Mouse (Mus musculus): ENCODE measurements around the gene Mrgpre. TPM values are rescaled to one million over a fixed set of nuclear protein-coding genes. Genes with fewer than 3 reads are reported as not detected.
A peak's percentile ranks its signal among the peaks of the same experiment; 100 is the strongest.

Gene Mrgpre
- polyA plus RNA-seq, 1 experiment from 2014 or later: 8.4 TPM

DNA sequence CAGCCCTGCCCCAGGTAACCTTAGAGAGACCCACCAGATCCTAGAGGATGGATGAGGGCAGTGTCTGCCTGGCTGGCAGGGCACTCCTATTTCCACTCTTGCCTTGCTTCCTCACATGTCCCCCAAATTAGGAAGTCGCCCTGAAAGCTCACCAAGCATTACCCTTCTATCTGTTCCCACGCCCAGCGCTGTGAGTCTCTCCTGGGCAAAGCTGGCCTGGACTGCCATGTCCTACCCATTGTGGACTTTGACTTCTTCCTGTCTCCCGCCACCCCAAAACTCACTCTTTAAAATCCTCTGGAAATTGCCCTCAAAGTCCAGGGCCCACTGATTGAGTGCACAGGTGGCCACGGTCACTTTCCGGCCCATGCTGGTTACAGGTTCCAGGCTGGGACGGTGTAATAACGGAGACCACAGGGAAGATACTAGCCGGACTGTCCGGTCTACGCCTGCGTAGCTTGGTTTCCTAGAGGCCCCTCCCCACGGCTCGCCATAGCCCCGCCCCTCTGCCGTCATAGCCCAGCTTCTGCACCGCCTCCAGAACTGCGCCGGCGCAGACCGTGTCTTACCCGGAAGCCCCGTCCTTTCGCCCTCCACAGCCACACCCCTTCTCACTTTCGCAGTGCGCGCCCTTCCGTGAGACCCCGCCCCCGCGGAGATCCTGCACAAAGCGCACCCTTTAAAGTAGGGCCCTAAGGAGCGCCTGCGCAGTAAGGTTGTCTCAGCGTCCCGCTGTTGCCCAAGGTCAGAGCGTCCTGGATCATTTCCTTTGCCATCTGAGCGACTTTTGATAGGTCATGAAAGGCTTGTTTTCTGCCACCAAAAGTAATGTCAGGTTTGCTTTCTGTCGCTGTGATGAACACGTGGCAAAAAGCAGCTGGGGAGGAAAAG is 38.3 kb upstream of the Mrgpre start, which contains the start of the genes Nadsyn1 and Dhcr7:
Gene Nadsyn1, minus strand, starts transcription at position 475 of the 891 bp plus-strand sequence.
Gene Dhcr7, plus strand, starts transcription at position 771 of the 891 bp plus-strand sequence.
- H3K27ac ChIP-seq (ENCODE audit: low read depth, low read length): peak within 1 kb of the TSS; percentile 68
- no peaks in the 10 kb centered on the region for H3K9me3 ChIP-seq (ENCODE audit: control insufficient read depth, low read length)
- under 1% methylated on average over 40 of the region's 40 CpGs for WGBS
- no peaks in the 10 kb centered on the region for H3K36me3 ChIP-seq (ENCODE audit: control insufficient read depth, insufficient read depth, low read length)
- ATAC-seq (ENCODE audit: low read depth): peak; percentile 97
- peak within 1 kb of the TSS; percentile 61 for H3K9ac ChIP-seq (replicated peaks; ENCODE audit: low read depth, low read length)
- H3K27me3 ChIP-seq (ENCODE audit: control insufficient read depth, insufficient read depth, low read length): no peaks in the 10 kb centered on the region
- peaks cover 10% of the 10 kb centered on the region for H3K4me1 ChIP-seq (ENCODE audit: control insufficient read depth, insufficient read depth, low read length)
- H3K4me2 ChIP-seq (ENCODE audit: low read depth, low read length): peak within 1 kb of the TSS; percentile 66
- H3K4me3 ChIP-seq (ENCODE audit: low read depth, low read length): peak within 1 kb of the TSS; percentile 43

DNA sequence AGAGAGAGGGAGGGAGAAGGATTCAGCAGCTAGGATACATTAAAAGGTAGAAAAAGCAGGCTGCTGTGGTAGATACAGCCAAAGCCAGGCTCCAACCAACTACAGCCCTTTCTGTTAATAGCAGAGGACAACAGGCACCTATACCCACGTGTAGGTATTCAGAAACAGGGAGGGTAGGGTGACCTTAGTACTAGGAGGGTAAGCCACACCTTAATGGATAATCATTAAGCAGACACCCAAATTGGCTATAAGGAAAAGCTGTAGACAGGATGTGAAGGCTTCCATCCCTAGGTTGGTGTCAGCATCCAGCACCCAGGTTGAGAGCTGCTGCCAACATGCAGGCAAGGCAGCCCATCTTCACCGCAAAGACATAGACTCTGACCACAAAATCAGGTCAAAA is 36.9 kb upstream of the Mrgpre start:
- Histone ChIP-seq H3K4me1 (ENCODE audit: control insufficient read depth, insufficient read depth, low read length) (peaks cover 10% of the 10 kb centered on the region), H3K27ac (ENCODE audit: low read depth, low read length) (no peak overlapping the region), H3K4me2 (ENCODE audit: low read depth, low read length) (no peak overlapping the region), H3K4me3 (ENCODE audit: low read depth, low read length) (no peak overlapping the region), H3K36me3 (ENCODE audit: control insufficient read depth, insufficient read depth, low read length) (no peaks in the 10 kb centered on the region), H3K27me3 (ENCODE audit: control insufficient read depth, insufficient read depth, low read length) (no peaks in the 10 kb centered on the region), H3K9ac (replicated peaks; ENCODE audit: low read depth, low read length) (no peak overlapping the region), H3K9me3 (ENCODE audit: control insufficient read depth, low read length) (no peaks in the 10 kb centered on the region)
- WGBS: 89% methylated on average over 2 of the region's 2 CpGs
- ATAC-seq (ENCODE audit: low read depth): no peak

DNA sequence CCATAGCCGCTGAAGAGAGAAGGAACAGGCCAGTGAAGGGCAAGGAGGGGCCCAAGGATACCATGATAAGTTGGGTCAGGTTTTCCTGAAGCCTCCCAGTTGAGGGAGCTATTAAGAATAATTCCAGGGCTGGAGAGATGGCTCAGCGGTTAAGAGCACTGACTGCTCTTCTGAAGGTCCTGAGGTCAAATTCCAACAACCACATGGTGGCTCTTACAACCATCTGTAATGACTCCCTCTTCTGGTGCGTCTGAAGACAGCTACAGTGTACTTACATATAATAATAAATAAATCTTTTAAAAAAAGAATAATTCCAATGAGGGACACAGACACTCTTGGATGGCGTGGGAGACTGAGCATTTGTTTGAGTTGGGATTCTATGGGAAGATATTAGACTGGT is 34.9 kb upstream of the Mrgpre start:
- Histone ChIP-seq H3K4me3 (ENCODE audit: low read depth, low read length) (no peak overlapping the region), H3K36me3 (ENCODE audit: control insufficient read depth, insufficient read depth, low read length) (peaks cover 7% of the 10 kb centered on the region; the same call in 1 of the 2 replicates), H3K4me1 (ENCODE audit: control insufficient read depth, insufficient read depth, low read length) (peaks cover 10% of the 10 kb centered on the region), H3K27me3 (ENCODE audit: control insufficient read depth, insufficient read depth, low read length) (no peaks in the 10 kb centered on the region), H3K9ac (replicated peaks; ENCODE audit: low read depth, low read length) (no peak overlapping the region), H3K9me3 (ENCODE audit: control insufficient read depth, low read length) (no peaks in the 10 kb centered on the region), H3K27ac (ENCODE audit: low read depth, low read length) (no peak overlapping the region), H3K4me2 (ENCODE audit: low read depth, low read length) (no peak overlapping the region)
- ATAC-seq (ENCODE audit: low read depth): no peak
- 89% methylated on average over 4 of the region's 4 CpGs for WGBS

DNA sequence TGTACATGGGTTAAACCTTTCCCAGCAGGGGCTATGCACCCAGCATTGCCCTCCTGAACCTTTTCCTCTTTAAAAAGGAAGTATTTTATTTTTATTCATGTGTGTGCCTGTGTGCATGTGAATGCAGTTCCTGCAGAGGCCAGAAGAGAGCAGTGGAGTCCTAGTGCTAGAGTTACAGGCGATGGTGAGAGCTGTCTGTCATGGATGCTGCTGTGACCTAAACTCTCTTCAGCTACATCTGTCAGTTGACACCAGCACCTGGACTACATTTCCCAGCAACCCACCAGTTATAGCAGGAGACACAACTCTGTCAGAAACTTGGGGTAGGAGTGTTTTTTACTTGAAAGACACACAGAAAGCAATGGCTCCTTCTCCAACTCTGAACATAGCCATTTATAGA is 24.6 kb upstream of the Mrgpre start:
- Histone ChIP-seq H3K27ac (ENCODE audit: low read depth, low read length) (no peak overlapping the region), H3K9ac (replicated peaks; ENCODE audit: low read depth, low read length) (no peak overlapping the region), H3K4me1 (ENCODE audit: control insufficient read depth, insufficient read depth, low read length) (no peaks in the 10 kb centered on the region), H3K4me3 (ENCODE audit: low read depth, low read length) (no peak overlapping the region), H3K27me3 (ENCODE audit: control insufficient read depth, insufficient read depth, low read length) (no peaks in the 10 kb centered on the region), H3K9me3 (ENCODE audit: control insufficient read depth, low read length) (no peaks in the 10 kb centered on the region), H3K36me3 (ENCODE audit: control insufficient read depth, insufficient read depth, low read length) (peaks cover 13% of the 10 kb centered on the region), H3K4me2 (ENCODE audit: low read depth, low read length) (no peak overlapping the region)
- no peak for ATAC-seq (ENCODE audit: low read depth)
- WGBS: 61% methylated on average over 1 of the region's 1 CpGs

DNA sequence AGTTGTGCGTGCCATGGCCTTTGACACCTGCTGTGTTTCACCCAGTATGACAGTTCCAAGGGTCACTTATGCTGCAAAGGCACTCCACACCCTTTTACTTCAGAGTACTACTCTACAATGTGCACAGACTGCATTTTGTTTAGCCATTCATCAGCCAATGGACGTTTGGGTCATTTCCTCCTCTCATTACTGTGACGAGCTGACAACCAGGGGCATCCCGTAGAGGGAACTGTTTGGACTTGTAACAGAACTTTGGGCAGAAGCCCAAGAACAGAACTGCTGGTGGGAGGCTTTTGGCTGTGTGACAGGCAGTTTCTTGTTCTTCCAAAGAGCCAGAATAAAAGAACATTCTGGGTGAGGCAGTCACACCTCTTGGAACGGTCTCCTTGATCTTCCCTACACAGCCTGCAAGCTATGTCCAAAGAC is 20.9 kb upstream of the Mrgpre start:
- WGBS: 70% methylated on average over 5 of the region's 5 CpGs
- H3K4me1 ChIP-seq (ENCODE audit: control insufficient read depth, insufficient read depth, low read length): no peaks in the 10 kb centered on the region
- H3K4me2 ChIP-seq (ENCODE audit: low read depth, low read length): no peak overlapping the region
- no peak overlapping the region for H3K9ac ChIP-seq (replicated peaks; ENCODE audit: low read depth, low read length)
- no peaks in the 10 kb centered on the region for H3K9me3 ChIP-seq (ENCODE audit: control insufficient read depth, low read length)
- no peak overlapping the region for H3K27ac ChIP-seq (ENCODE audit: low read depth, low read length)
- no peak; the same call in 1 of the 2 replicates for ATAC-seq (ENCODE audit: low read depth)
- H3K4me3 ChIP-seq (ENCODE audit: low read depth, low read length): no peak overlapping the region
- peaks cover 18% of the 10 kb centered on the region for H3K36me3 ChIP-seq (ENCODE audit: control insufficient read depth, insufficient read depth, low read length)
- no peaks in the 10 kb centered on the region for H3K27me3 ChIP-seq (ENCODE audit: control insufficient read depth, insufficient read depth, low read length)

DNA sequence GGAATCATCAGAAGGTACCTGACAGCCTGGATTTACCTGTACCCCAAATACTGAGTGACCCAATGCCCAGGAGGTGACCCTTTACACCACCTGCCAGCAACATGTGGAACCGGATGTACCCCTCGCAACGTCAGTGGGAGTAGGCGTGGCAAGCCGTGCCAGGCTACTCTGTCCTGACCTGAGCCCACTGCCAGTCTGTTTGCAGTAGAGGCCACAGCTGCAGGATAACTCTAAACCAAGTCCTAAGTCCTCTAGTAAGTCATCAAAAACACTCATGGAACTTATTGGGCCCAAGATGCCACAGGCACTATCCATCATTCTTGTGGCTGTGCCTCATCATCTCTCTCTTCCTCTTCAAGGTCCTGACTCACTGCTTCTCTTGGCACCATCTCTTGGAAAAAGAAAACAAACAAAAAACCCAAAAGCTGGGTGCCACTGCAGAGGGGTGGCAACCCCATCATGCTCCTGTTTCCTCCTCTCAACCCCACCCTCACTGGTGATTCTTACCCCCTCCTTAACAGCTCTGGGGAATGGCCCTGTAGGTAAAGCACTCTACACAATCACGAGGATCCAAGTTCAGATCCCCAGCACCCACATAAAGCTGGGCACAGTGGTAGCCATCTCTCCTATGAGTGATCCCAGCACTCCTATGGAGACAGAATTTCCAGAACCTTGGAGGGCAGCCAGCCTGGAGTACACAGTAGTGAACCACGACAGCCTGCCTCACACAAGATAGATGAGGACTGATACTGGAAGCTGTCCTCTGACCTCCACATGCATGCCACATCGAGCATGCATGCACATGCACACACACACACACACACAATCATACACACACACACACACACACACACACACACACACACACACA is 17.1 kb upstream of the Mrgpre start:
- H3K27me3 ChIP-seq (ENCODE audit: control insufficient read depth, insufficient read depth, low read length): no peaks in the 10 kb centered on the region
- H3K4me1 ChIP-seq (ENCODE audit: control insufficient read depth, insufficient read depth, low read length): no peaks in the 10 kb centered on the region
- H3K9ac ChIP-seq (replicated peaks; ENCODE audit: low read depth, low read length): no peak overlapping the region
- H3K4me3 ChIP-seq (ENCODE audit: low read depth, low read length): no peak overlapping the region
- 90% methylated on average over 8 of the region's 8 CpGs for WGBS
- H3K27ac ChIP-seq (ENCODE audit: low read depth, low read length): no peak overlapping the region
- H3K4me2 ChIP-seq (ENCODE audit: low read depth, low read length): no peak overlapping the region
- peaks cover 22% of the 10 kb centered on the region for H3K36me3 ChIP-seq (ENCODE audit: control insufficient read depth, insufficient read depth, low read length)
- no peak for ATAC-seq (ENCODE audit: low read depth)
- no peaks in the 10 kb centered on the region for H3K9me3 ChIP-seq (ENCODE audit: control insufficient read depth, low read length)

DNA sequence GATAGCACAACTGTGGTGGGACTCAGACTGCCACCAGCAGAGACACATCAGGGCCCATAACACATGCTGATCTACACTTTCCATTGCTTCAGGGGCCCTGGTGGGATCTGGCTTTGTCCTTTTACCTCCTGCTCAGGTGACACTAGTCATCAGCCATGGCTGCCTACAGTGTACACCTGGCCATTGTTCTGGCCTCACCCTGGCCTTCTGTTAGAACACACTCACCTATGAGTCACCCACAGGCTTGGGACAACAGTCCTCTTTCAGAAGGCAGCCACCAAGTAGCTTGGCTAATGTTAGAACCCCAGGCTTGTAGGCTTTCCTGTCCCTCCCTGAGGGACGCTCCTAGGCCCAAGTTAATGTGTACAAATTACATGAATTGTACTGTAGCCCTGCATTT is 16.5 kb upstream of the Mrgpre start:
- Histone ChIP-seq H3K27me3 (ENCODE audit: control insufficient read depth, insufficient read depth, low read length) (no peaks in the 10 kb centered on the region), H3K4me2 (ENCODE audit: low read depth, low read length) (no peak overlapping the region), H3K36me3 (ENCODE audit: control insufficient read depth, insufficient read depth, low read length) (peaks cover 24% of the 10 kb centered on the region; the same call in 1 of the 2 replicates), H3K27ac (ENCODE audit: low read depth, low read length) (no peak overlapping the region), H3K9ac (replicated peaks; ENCODE audit: low read depth, low read length) (no peak overlapping the region), H3K4me3 (ENCODE audit: low read depth, low read length) (no peak overlapping the region), H3K9me3 (ENCODE audit: control insufficient read depth, low read length) (no peaks in the 10 kb centered on the region), H3K4me1 (ENCODE audit: control insufficient read depth, insufficient read depth, low read length) (no peaks in the 10 kb centered on the region)
- WGBS: 94% methylated on average over 1 of the region's 1 CpGs
- no peak for ATAC-seq (ENCODE audit: low read depth)

DNA sequence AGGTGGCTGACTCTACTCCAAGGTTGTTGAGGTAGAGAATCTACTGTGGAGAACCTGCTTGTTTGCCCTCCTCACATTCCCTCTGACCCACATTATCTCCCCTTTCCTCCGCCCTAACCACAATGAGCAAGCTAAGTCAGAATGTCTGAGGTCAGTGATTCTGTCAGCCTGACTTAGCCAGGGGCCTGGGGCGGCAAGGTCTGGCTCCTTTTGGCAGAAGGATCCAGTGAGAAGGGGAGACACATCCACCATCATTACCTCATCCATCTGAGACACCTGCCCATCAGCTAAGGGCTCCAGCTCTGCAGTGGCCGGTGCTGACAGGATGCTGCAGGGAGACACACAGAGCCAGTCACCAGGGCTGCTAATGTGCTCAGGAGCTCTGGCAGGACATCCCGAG is 14.5 kb upstream of the Mrgpre start:
- no peak overlapping the region for H3K9ac ChIP-seq (replicated peaks; ENCODE audit: low read depth, low read length)
- 92% methylated on average over 4 of the region's 4 CpGs for WGBS
- H3K9me3 ChIP-seq (ENCODE audit: control insufficient read depth, low read length): no peaks in the 10 kb centered on the region
- no peak for ATAC-seq (ENCODE audit: low read depth)
- H3K4me1 ChIP-seq (ENCODE audit: control insufficient read depth, insufficient read depth, low read length): no peaks in the 10 kb centered on the region
- no peak overlapping the region for H3K27ac ChIP-seq (ENCODE audit: low read depth, low read length)
- no peak overlapping the region for H3K4me2 ChIP-seq (ENCODE audit: low read depth, low read length)
- no peaks in the 10 kb centered on the region for H3K27me3 ChIP-seq (ENCODE audit: control insufficient read depth, insufficient read depth, low read length)
- H3K4me3 ChIP-seq (ENCODE audit: low read depth, low read length): no peak overlapping the region
- peaks cover 20% of the 10 kb centered on the region; the same call in 1 of the 2 replicates for H3K36me3 ChIP-seq (ENCODE audit: control insufficient read depth, insufficient read depth, low read length)
